Mouse (Mus musculus): ENCODE measurements at regions not wholly inside any gene's neighbourhood (a gene's known extent, or its start where the extent isn't known, plus 50 kb on each side); places are given as distances from the start of the nearest gene placed in this dataset.

DNA sequence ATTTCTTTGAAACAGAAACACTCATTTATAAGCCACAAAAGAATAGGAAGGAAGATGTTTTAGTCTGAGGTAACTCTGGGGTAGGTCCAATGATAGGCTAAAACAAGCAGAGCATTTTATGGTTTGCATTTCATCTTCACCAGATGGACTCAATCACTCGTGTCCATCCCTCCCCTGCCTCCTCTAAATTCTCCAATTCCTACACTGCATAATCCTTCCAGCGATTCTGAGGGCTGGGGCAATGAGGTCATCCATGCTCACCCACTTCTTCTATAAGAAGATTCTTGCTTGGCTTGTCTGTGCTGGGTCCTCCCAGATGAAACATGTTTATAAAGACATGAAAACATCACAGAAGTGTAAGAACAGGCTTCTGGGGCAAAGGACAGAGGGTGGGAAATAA is 630.3 kb downstream of the Bckdhb start:
- Histone ChIP-seq H3K4me2 (ENCODE audit: low read depth) (no peak overlapping the region), H3K27me3 (ENCODE audit: control insufficient read depth, insufficient read depth, insufficient read length) (no peaks in the 10 kb centered on the region), H3ac (ENCODE audit: control insufficient read depth, insufficient read length) (no peak overlapping the region), H3K36me3 (ENCODE audit: control insufficient read depth, insufficient read depth) (no peaks in the 10 kb centered on the region), H3K4me3 (no peak overlapping the region), H3K79me2 (ENCODE audit: control insufficient read depth, insufficient read depth) (no peaks in the 10 kb centered on the region)
- TF ChIP-seq USF1 (IDR thresholded peaks at IDR 0.05; ENCODE audit: low read depth) (no peak), SRF (IDR thresholded peaks at IDR 0.05; ENCODE audit: control insufficient read depth, insufficient read length, low read depth) (no peak)

DNA sequence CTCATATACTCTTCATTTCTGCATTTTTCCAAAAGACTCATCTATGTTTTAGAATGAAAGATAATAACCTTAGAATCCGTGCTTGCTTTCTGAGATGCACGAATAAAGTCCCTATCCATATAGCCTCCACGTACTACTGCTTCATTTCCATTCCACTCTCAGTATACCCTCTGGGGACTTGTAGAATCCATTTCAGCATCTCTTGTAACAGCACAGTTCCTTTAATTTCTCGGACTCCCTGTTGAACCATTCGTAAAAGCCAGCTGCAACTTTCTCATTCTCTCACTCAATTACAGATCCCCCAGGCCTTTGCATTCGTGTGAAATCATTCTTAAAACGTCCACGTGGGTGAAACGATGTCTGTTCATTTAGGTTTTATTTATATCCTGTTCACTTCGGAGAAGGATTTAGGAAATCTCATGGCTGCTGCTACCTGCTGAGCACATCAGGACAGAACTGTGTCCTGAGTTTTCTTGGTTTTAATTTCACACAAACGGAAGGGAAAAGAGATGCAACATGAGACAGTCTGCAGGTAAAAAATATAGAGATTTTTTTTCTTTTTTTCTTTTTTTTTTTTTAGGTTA is 631.4 kb downstream of the Bckdhb start:
- Histone ChIP-seq H3ac (ENCODE audit: control insufficient read depth, insufficient read length) (no peak overlapping the region), H3K4me2 (ENCODE audit: low read depth) (no peak overlapping the region), H3K27me3 (ENCODE audit: control insufficient read depth, insufficient read depth, insufficient read length) (no peaks in the 10 kb centered on the region), H3K36me3 (ENCODE audit: control insufficient read depth, insufficient read depth) (no peaks in the 10 kb centered on the region), H3K79me2 (ENCODE audit: control insufficient read depth, insufficient read depth) (no peaks in the 10 kb centered on the region), H3K4me3 (no peak overlapping the region)
- TF ChIP-seq E2F4 (IDR thresholded peaks at IDR 0.05; ENCODE audit: insufficient read depth) (no peak), CEBPB (IDR thresholded peaks at IDR 0.05; ENCODE audit: insufficient read depth, poor library complexity, severe bottlenecking) (no peak), SRF (IDR thresholded peaks at IDR 0.05; ENCODE audit: control insufficient read depth, insufficient read length, low read depth) (no peak), MYOG (IDR thresholded peaks at IDR 0.05; ENCODE audit: control insufficient read depth in 1 of 3, insufficient read depth in 1 of 3, insufficient read length in 2 of 3, low read depth in 2 of 3) (no peak), MAX (IDR thresholded peaks at IDR 0.05; ENCODE audit: low read depth) (no peak), MYOD1 (IDR thresholded peaks at IDR 0.05; ENCODE audit: control insufficient read depth in 1 of 3, insufficient read length in 2 of 3, low read depth in 2 of 3) (no peak), TCF3 (IDR thresholded peaks at IDR 0.05; ENCODE audit: insufficient read length, low read depth) (no peak), POLR2A (IDR thresholded peaks at IDR 0.05; ENCODE audit: insufficient read length, low read depth) (no peak), POLR2AphosphoS2 (IDR thresholded peaks at IDR 0.05; ENCODE audit: insufficient read length, low read depth) (no peak), TCF12 (IDR thresholded peaks at IDR 0.05; ENCODE audit: insufficient read depth, poor library complexity, severe bottlenecking) (no peak), REST (IDR thresholded peaks at IDR 0.05; ENCODE audit: insufficient read depth, insufficient read length) (no peak), USF1 (IDR thresholded peaks at IDR 0.05; ENCODE audit: low read depth) (no peak)

DNA sequence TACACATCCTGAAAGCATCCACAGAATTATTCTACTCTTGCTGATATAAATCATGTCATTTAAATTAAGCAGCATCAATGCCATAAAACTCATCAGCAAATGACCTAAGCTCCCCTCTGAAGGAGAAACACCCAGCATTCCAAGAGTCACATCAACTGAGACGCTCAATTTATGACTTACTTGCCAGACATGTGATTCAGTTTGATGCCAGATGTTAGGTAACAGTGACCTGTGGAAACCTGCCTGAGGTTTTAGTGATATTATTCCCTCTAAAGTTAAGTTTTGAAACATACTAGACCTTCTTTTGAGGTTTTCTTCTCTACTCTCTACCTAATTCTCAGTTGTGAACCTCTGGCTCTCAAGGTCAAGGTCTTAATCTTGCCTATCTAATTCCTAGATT is 633.4 kb downstream of the Bckdhb start:
- Histone ChIP-seq H3ac (ENCODE audit: control insufficient read depth, insufficient read length) (no peak overlapping the region), H3K36me3 (ENCODE audit: control insufficient read depth, insufficient read depth) (no peaks in the 10 kb centered on the region), H3K79me2 (ENCODE audit: control insufficient read depth, insufficient read depth) (no peaks in the 10 kb centered on the region), H3K27me3 (ENCODE audit: control insufficient read depth, insufficient read depth, insufficient read length) (no peaks in the 10 kb centered on the region), H3K4me3 (no peak overlapping the region), H3K4me2 (ENCODE audit: low read depth) (no peak overlapping the region)
- TF ChIP-seq POLR2A (IDR thresholded peaks at IDR 0.05; ENCODE audit: insufficient read length, low read depth) (no peak), TCF3 (IDR thresholded peaks at IDR 0.05; ENCODE audit: insufficient read length, low read depth) (no peak), POLR2AphosphoS2 (IDR thresholded peaks at IDR 0.05; ENCODE audit: insufficient read length, low read depth) (no peak), USF1 (IDR thresholded peaks at IDR 0.05; ENCODE audit: low read depth) (no peak)

DNA sequence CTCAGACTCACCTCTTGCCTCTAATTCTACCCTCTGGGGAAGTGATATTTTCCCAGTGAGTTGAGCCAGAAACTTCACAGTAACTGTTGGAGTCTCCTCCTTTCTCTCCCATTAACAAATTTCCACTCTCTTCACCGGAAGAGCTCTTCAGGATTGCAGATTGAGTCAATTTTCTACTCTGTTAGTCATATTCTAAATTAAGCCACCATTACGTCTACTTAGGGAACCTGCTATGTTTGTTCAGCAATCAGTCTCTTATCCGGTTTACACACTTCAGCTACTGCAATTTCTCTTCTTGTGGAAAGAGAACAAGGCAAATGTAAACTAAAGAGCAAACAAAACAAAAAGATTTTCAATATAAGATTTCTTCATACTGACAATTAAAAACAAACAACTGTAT is 644.6 kb downstream of the Bckdhb start:
- Histone ChIP-seq H3K27me3 (ENCODE audit: control insufficient read depth, insufficient read depth, insufficient read length) (no peaks in the 10 kb centered on the region), H3K79me2 (ENCODE audit: control insufficient read depth, insufficient read depth) (no peaks in the 10 kb centered on the region), H3ac (ENCODE audit: control insufficient read depth, insufficient read length) (no peak overlapping the region), H3K4me3 (no peak overlapping the region), H3K4me2 (ENCODE audit: low read depth) (no peak overlapping the region), H3K36me3 (ENCODE audit: control insufficient read depth, insufficient read depth) (no peaks in the 10 kb centered on the region)
- TF ChIP-seq REST (IDR thresholded peaks at IDR 0.05; ENCODE audit: insufficient read depth, insufficient read length) (no peak), USF1 (IDR thresholded peaks at IDR 0.05; ENCODE audit: low read depth) (no peak), MAX (IDR thresholded peaks at IDR 0.05; ENCODE audit: low read depth) (no peak), TCF3 (IDR thresholded peaks at IDR 0.05; ENCODE audit: insufficient read length, low read depth) (no peak), SRF (IDR thresholded peaks at IDR 0.05; ENCODE audit: control insufficient read depth, insufficient read length, low read depth) (no peak), CEBPB (IDR thresholded peaks at IDR 0.05; ENCODE audit: insufficient read depth, poor library complexity, severe bottlenecking) (no peak), E2F4 (IDR thresholded peaks at IDR 0.05; ENCODE audit: insufficient read depth) (no peak), TCF12 (IDR thresholded peaks at IDR 0.05; ENCODE audit: insufficient read depth, poor library complexity, severe bottlenecking) (no peak), MYOD1 (IDR thresholded peaks at IDR 0.05; ENCODE audit: control insufficient read depth in 1 of 3, insufficient read length in 2 of 3, low read depth in 2 of 3) (no peak), POLR2A (IDR thresholded peaks at IDR 0.05; ENCODE audit: insufficient read length, low read depth) (no peak), MYOG (IDR thresholded peaks at IDR 0.05; ENCODE audit: control insufficient read depth in 1 of 3, insufficient read depth in 1 of 3, insufficient read length in 2 of 3, low read depth in 2 of 3) (no peak), POLR2AphosphoS2 (IDR thresholded peaks at IDR 0.05; ENCODE audit: insufficient read length, low read depth) (no peak)

DNA sequence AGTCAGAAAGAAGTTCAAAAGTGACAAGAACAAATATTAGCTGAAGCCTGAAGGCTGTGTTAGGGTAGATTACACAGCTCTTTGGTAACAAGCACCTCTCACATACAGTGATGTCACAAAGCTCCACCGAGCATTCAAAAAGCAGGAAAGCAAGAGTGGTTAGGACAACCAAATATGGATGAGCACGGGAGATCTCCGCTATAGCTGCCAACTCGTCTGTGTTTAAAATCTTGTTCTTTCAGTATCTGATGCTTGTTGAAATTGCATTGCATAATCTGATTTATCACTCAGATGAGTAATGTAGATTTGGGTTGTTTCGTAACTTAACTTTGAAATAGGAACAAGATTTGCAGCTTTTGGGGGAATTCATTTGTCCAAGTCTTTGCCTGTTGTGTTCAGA is 652.8 kb downstream of the Bckdhb start:
- no peak overlapping the region for H3ac ChIP-seq (ENCODE audit: control insufficient read depth, insufficient read length)
- no peaks in the 10 kb centered on the region for H3K27me3 ChIP-seq (ENCODE audit: control insufficient read depth, insufficient read depth, insufficient read length)
- no peak overlapping the region for H3K4me2 ChIP-seq (ENCODE audit: low read depth)
- no peaks in the 10 kb centered on the region for H3K79me2 ChIP-seq (ENCODE audit: control insufficient read depth, insufficient read depth)
- H3K36me3 ChIP-seq (ENCODE audit: control insufficient read depth, insufficient read depth) = no peaks in the 10 kb centered on the region
- H3K4me3 ChIP-seq = no peak overlapping the region
- TF ChIP-seq MAX (IDR thresholded peaks at IDR 0.05; ENCODE audit: low read depth) = no peak
- 0 out of 2 replicates have a peak, but pooled peaks have one; percentile 6 for TF ChIP-seq CEBPB (IDR thresholded peaks at IDR 0.05; ENCODE audit: insufficient read depth, poor library complexity, severe bottlenecking)

Measured in myocyte (in vitro differentiated cells).